Mouse (Mus musculus): ENCODE results near the gene Epha4. TPM values are rescaled to one million over a fixed set of nuclear protein-coding genes. Genes with fewer than 3 reads are reported as not detected.

Gene Epha4
- polyA plus RNA-seq, 1 experiment = 2.4 TPM

DNA sequence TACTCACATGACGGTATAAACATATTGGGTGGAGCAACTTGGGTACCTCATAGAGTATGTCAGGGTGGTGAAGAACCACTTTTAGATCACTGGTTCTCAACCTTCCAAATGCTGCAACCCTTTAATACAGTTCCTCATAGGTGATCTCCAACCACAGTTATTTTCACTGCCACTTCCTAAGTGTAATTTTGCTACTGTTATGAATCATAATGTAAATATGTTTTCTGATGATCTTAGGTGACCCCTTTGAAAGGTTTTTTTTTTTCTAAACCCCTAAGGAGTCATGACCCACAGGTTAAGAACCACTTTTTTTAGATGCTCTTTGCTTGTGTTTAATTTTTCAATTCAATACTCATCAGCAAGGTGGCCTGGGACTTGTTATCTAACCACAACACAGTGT is 151.0 kb downstream of the Epha4 start:
- 89% methylated on average over 1 of the region's 1 CpGs for WGBS
- DNase-seq (ENCODE audit: low read depth, low spot score) = no peak

DNA sequence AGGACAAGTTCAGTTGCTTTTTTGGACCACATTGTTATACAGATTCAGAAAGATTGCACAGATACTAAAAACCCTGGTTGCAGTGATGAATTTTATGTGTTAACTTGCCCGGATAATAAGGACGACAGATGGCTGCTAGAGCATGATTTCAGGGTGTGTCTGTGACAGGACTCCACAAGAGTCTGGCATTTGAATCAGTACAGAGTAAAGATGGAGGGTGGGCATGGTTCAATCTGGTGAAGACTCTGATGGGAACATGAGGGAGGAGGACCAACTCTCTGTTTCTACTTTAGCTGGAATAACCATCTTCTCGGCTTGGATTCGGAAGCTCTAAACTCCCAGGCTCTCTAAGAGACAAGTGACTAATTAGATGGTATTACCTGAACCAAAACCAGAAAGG is 168.4 kb downstream of the Epha4 start:
- 72% methylated on average over 4 of the region's 4 CpGs for WGBS
- no peak for DNase-seq (ENCODE audit: low read depth, low spot score)

GRCm38 (mm10) chr1:77343792-77344191 is 171.1 kb downstream of the Epha4 start:
- DNase-seq (ENCODE audit: low read depth, low spot score) = no peak
- 80% methylated on average over 4 of the region's 4 CpGs for WGBS

- WGBS = 73% methylated on average over 5 of the region's 5 CpGs
- no peak for DNase-seq (ENCODE audit: low read depth, low spot score)
Observed at GRCm38 (mm10) chr1:77339701-77340100, 175.2 kb downstream of the Epha4 start.

DNA sequence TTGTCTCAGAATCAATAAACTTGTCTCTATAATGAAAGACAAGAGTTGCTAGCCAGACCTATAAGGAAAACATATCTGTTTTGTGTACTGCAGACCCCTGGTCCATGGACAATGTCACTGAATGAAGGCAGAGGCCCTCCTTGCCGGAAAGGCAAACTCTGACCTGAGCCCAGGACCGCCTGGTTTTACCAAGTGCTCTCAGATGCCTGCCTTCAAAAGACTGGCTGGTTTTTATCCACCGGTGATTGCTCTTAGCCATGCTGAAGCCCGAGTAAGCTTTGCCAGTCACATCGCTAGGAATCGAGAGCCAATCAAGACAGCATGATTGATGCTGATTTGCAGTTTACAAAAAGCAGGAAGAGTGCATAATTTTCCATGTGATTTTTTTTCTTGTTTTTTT is 176.5 kb downstream of the Epha4 start:
- 65% methylated on average over 6 of the region's 6 CpGs for WGBS
- no peak for DNase-seq (ENCODE audit: low read depth, low spot score)

- 60% methylated on average over 7 of the region's 7 CpGs for WGBS
- no peak for DNase-seq (ENCODE audit: low read depth, low spot score)
Observed at GRCm38 (mm10) chr1:77336937-77337336, 178.0 kb downstream of the Epha4 start.

GRCm38 (mm10) chr1:77318597-77319127 is 196.2 kb downstream of the Epha4 start:
- DNase-seq (ENCODE audit: low read depth, low spot score) = no peak
- WGBS = 11% methylated on average over 4 of the region's 4 CpGs

Measured in large intestine, adult 2 months (tissue).